Mouse (Mus musculus) stomach, embryonic 15.5 days (tissue): ENCODE measurements around the gene Tdrd9. TPM values are rescaled to one million over a fixed set of nuclear protein-coding genes. Genes with fewer than 3 reads are reported as not detected.
A peak's percentile ranks its signal among the peaks of the same experiment; 100 is the strongest.

Experiments
- ATAC-seq: fragments of 200-750 bp; cut with Nextera tagmentation; 2 replicates; pipeline ENCODE4 v1.8.0; 2017; ENCODE audit warnings: low read depth, moderate number of reproducible peaks, moderate TSS enrichment; ENCODE audit not compliant: insufficient read depth, low FRiP score
- H3K27ac ChIP-seq: fragments of 300-500 bp; sonication (generic); 2 replicates; pipeline ENCODE4 v1.5.1; 2015; ENCODE audit warnings: mild to moderate bottlenecking, inconsistent platforms
- H3K27me3 ChIP-seq: fragments of 300-500 bp; sonication (generic); replicated peaks from 2 replicates; pipeline ENCODE4 v1.6.1; 2015; ENCODE audit warnings: inconsistent platforms
- H3K36me3 ChIP-seq: fragments of 300-500 bp; sonication (generic); 2 replicates; pipeline ENCODE4 v1.6.1; 2015; ENCODE audit warnings: inconsistent platforms
- H3K4me1 ChIP-seq: fragments of 300-500 bp; sonication (generic); 2 replicates; pipeline ENCODE4 v1.6.1; 2015; ENCODE audit warnings: inconsistent platforms
- H3K4me2 ChIP-seq: fragments of 300-500 bp; sonication (generic); 2 replicates; pipeline ENCODE4 v1.6.1; 2015; ENCODE audit warnings: mild to moderate bottlenecking, inconsistent platforms
- H3K4me3 ChIP-seq: fragments of 300-500 bp; sonication (generic); replicated peaks from 2 replicates; pipeline ENCODE4 v1.5.1; 2015; ENCODE audit warnings: inconsistent platforms
- H3K9ac ChIP-seq: fragments of 300-500 bp; sonication (generic); 2 replicates; pipeline ENCODE4 v1.6.1; 2015; ENCODE audit warnings: inconsistent platforms
- H3K9me3 ChIP-seq: fragments of 300-500 bp; sonication (generic); 2 replicates; pipeline ENCODE4 v1.6.1; 2016; ENCODE audit warnings: inconsistent platforms
- WGBS: fragments of 180-500 bp; shearing (Covaris S2); methylation state at CpG from one replicate; pipeline ENCODE4 v1.1.7; 2015; 5-methylcytosine and 5-hydroxymethylcytosine counted together
- polyA plus RNA-seq: library from polyadenylated mRNA; unstranded; fragments of >200 nt; fragmentation: Nextera tagmentation; extraction: Ambion mirVana; gene quantifications from 2 replicates; pipeline ENCODE4 v1.2.1, GENCODE M21; 2015

Gene Tdrd9
- polyA plus RNA-seq = 0.23 and 0.27 TPM in 2 replicates

- Histone ChIP-seq H3K4me1 (peaks cover under 1% of the 10 kb centered on the region; the same call in 1 of the 2 replicates), H3K9ac (no peak within 1 kb of the TSS), H3K9me3 (no peaks in the 10 kb centered on the region), H3K27me3 (no peaks in the 10 kb centered on the region), H3K27ac (no peak within 1 kb of the TSS), H3K36me3 (no peaks in the 10 kb centered on the region), H3K4me2 (no peak within 1 kb of the TSS), H3K4me3 (no peak within 1 kb of the TSS)
- ATAC-seq = no peak
- WGBS = 81% methylated on average over 18 of the region's 18 CpGs
These were observed at the start of gene Tdrd9 for GRCm38 (mm10) chr12:111971231-111971686. Gene Tdrd9 (plus strand): TSS chr12:111971559.

- Histone ChIP-seq H3K4me1 (0 out of 2 replicates have a peak, but pooled peaks cover 5% of the 10 kb centered on the region), H3K9ac (no peak overlapping the region), H3K4me3 (no peak overlapping the region), H3K27ac (no peak overlapping the region), H3K36me3 (no peaks in the 10 kb centered on the region), H3K4me2 (no peak overlapping the region), H3K9me3 (no peaks in the 10 kb centered on the region), H3K27me3 (no peaks in the 10 kb centered on the region)
- 87% methylated on average over 6 of the region's 6 CpGs for WGBS
- no peak for ATAC-seq
These were observed 48.2 kb upstream of the Tdrd9 start for GRCm38 (mm10) chr12:111923117-111923516.

GRCm38 (mm10) chr12:111927338-111927737, 44.0 kb upstream of the Tdrd9 start:
- Histone ChIP-seq H3K27ac (peak overlapping the region; percentile 0; the same call in 1 of the 2 replicates), H3K27me3 (no peaks in the 10 kb centered on the region), H3K4me2 (no peak overlapping the region), H3K4me3 (no peak overlapping the region), H3K4me1 (peaks cover 2% of the 10 kb centered on the region), H3K36me3 (no peaks in the 10 kb centered on the region), H3K9ac (no peak overlapping the region), H3K9me3 (no peaks in the 10 kb centered on the region)
- ATAC-seq = peak; percentile 24; the same call in 1 of the 2 replicates
- WGBS = 44% methylated on average over 1 of the region's 1 CpGs

- no peaks in the 10 kb centered on the region for H3K36me3 ChIP-seq
- no peak overlapping the region for H3K4me3 ChIP-seq
- 76% methylated on average over 18 of the region's 18 CpGs for WGBS
- peaks cover 12% of the 10 kb centered on the region for H3K4me1 ChIP-seq
- no peak overlapping the region for H3K27ac ChIP-seq
- ATAC-seq = no peak
- H3K9ac ChIP-seq = no peak overlapping the region
- H3K4me2 ChIP-seq = no peak overlapping the region
- no peaks in the 10 kb centered on the region for H3K9me3 ChIP-seq
- no peaks in the 10 kb centered on the region for H3K27me3 ChIP-seq
These were observed 42.9 kb upstream of the Tdrd9 start for GRCm38 (mm10) chr12:111928411-111928966.

- no peaks in the 10 kb centered on the region for H3K27me3 ChIP-seq
- H3K27ac ChIP-seq = no peak overlapping the region
- no peak overlapping the region for H3K9ac ChIP-seq
- H3K9me3 ChIP-seq = no peaks in the 10 kb centered on the region
- H3K4me2 ChIP-seq = no peak overlapping the region
- no peaks in the 10 kb centered on the region for H3K36me3 ChIP-seq
- H3K4me1 ChIP-seq = peaks cover 19% of the 10 kb centered on the region
- 87% methylated on average over 9 of the region's 9 CpGs for WGBS
- H3K4me3 ChIP-seq = no peak overlapping the region
- ATAC-seq = no peak
These were observed 39.8 kb upstream of the Tdrd9 start for GRCm38 (mm10) chr12:111931411-111932025.

GRCm38 (mm10) chr12:111932513-111932912, 38.8 kb upstream of the Tdrd9 start:
- H3K9me3 ChIP-seq = no peaks in the 10 kb centered on the region
- H3K36me3 ChIP-seq = no peaks in the 10 kb centered on the region
- H3K4me1 ChIP-seq = peaks cover 29% of the 10 kb centered on the region
- H3K27ac ChIP-seq = peak overlapping the region; percentile 46
- no peak for ATAC-seq
- no peak overlapping the region for H3K4me2 ChIP-seq
- H3K27me3 ChIP-seq = no peaks in the 10 kb centered on the region
- WGBS = 63% methylated on average over 3 of the region's 3 CpGs
- H3K4me3 ChIP-seq = no peak overlapping the region
- H3K9ac ChIP-seq = no peak overlapping the region

- Histone ChIP-seq H3K9ac (no peak overlapping the region), H3K4me3 (no peak overlapping the region), H3K9me3 (no peaks in the 10 kb centered on the region), H3K36me3 (no peaks in the 10 kb centered on the region), H3K27me3 (no peaks in the 10 kb centered on the region), H3K4me1 (peaks cover 34% of the 10 kb centered on the region), H3K27ac (peak overlapping the region; percentile 46), H3K4me2 (peak overlapping the region; percentile 12; the same call in 1 of the 2 replicates)
- 46% methylated on average over 11 of the region's 11 CpGs for WGBS
- ATAC-seq = peak; percentile 52
These were observed 38.2 kb upstream of the Tdrd9 start for GRCm38 (mm10) chr12:111933032-111933704.

GRCm38 (mm10) chr12:111933971-111934370, 37.4 kb upstream of the Tdrd9 start:
- Histone ChIP-seq H3K4me1 (peaks cover 42% of the 10 kb centered on the region), H3K4me2 (peak overlapping the region; percentile 12; the same call in 1 of the 2 replicates), H3K27me3 (no peaks in the 10 kb centered on the region), H3K27ac (peak overlapping the region; percentile 46; the same call in 1 of the 2 replicates), H3K36me3 (no peaks in the 10 kb centered on the region), H3K4me3 (no peak overlapping the region), H3K9ac (no peak overlapping the region), H3K9me3 (no peaks in the 10 kb centered on the region)
- 33% methylated on average over 2 of the region's 2 CpGs for WGBS
- ATAC-seq = no peak

GRCm38 (mm10) chr12:111936706-111937550, 34.4 kb upstream of the Tdrd9 start:
- 22% methylated on average over 24 of the region's 24 CpGs for WGBS
- ATAC-seq = peak; percentile 88
- Histone ChIP-seq H3K4me2 (peak overlapping the region; percentile 42), H3K36me3 (no peaks in the 10 kb centered on the region), H3K9me3 (no peaks in the 10 kb centered on the region), H3K27me3 (no peaks in the 10 kb centered on the region), H3K4me1 (peaks cover 45% of the 10 kb centered on the region), H3K4me3 (no peak overlapping the region), H3K9ac (no peak overlapping the region), H3K27ac (peak overlapping the region; percentile 97)

- no peaks in the 10 kb centered on the region for H3K36me3 ChIP-seq
These were observed 32.7 kb upstream of the Tdrd9 start for GRCm38 (mm10) chr12:111938623-111939177.

GRCm38 (mm10) chr12:111943421-111944064, 27.8 kb upstream of the Tdrd9 start:
- no peak overlapping the region; the same call in 1 of the 2 replicates for H3K4me3 ChIP-seq
- WGBS = 64% methylated on average over 10 of the region's 10 CpGs
- ATAC-seq = no peak

More at GRCm38 (mm10) chr12:111938623-111939177, 32.7 kb upstream of the Tdrd9 start:
- Histone ChIP-seq H3K4me2 (no peak overlapping the region), H3K27ac (peak overlapping the region; percentile 97), H3K9ac (no peak overlapping the region), H3K4me3 (no peak overlapping the region), H3K4me1 (peaks cover 42% of the 10 kb centered on the region), H3K27me3 (no peaks in the 10 kb centered on the region), H3K9me3 (no peaks in the 10 kb centered on the region)
- ATAC-seq = peak; percentile 24; the same call in 1 of the 2 replicates
- 7% methylated on average over 1 of the region's 1 CpGs for WGBS

More at GRCm38 (mm10) chr12:111943421-111944064, 27.8 kb upstream of the Tdrd9 start:
- Histone ChIP-seq H3K27me3 (no peaks in the 10 kb centered on the region), H3K36me3 (no peaks in the 10 kb centered on the region), H3K4me1 (peaks cover 34% of the 10 kb centered on the region), H3K9ac (no peak overlapping the region), H3K4me2 (peak overlapping the region; percentile 37), H3K9me3 (no peaks in the 10 kb centered on the region), H3K27ac (peak overlapping the region; percentile 75)
